Mouse (Mus musculus) olfactory bulb, adult 2 months (tissue): Measurements from ENCODE around the gene Apbb2.

Experiments used
- CTCF ChIP-seq: fragments of 200-500 bp; IDR thresholded peaks from 2 replicates; pipeline ENCODE4 v1.5.1; 2012; ENCODE audit warnings: low read depth, mild to moderate bottlenecking, low read length, moderate library complexity; ENCODE audit not compliant: insufficient read depth
- POLR2A ChIP-seq: fragments of 200-500 bp; IDR thresholded peaks from 2 replicates; pipeline ENCODE4 v1.6.1; 2012; ENCODE audit warnings: mild to moderate bottlenecking, low read depth, low read length, moderate library complexity; ENCODE audit not compliant: insufficient read depth

DNA sequence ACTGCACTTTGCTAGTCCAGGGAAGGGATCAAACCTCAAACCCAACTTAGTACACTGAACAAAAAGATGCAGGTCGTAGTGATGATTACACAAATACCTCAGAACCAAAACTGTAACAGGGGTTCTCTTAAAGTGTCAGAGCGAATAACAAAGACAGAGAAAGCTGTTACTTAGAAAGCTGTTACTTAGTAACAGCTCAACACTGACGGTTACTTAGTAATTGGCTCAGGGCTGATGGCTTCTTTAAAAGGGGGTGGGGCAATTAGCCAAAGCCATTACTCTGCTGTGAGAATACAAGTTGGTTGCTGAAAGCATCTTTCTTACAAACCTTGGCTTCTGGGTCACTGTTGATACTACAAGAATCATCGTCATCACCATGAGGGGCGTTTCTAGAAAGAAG, 227.3 kb downstream of the Apbb2 start:
- TF ChIP-seq POLR2A (no peak), CTCF (no peak)
